Mouse (Mus musculus) gastrocnemius, postnatal 10 days (tissue): ENCODE measurements at regions not wholly inside any gene's neighbourhood (a gene's known extent, or its start where the extent isn't known, plus 50 kb on each side); places are given as distances from the start of the nearest gene placed in this dataset.

ENCODE experiments used
- DNase-seq: peaks from one replicate; pipeline ENCODE4 v3.0.0; 2021; ENCODE audit warnings: mixed read lengths

GRCm38 (mm10) chr17:68120744-68121143 is 116.8 kb upstream of the Arhgap28 start:
- DNase-seq = no peak

DNA sequence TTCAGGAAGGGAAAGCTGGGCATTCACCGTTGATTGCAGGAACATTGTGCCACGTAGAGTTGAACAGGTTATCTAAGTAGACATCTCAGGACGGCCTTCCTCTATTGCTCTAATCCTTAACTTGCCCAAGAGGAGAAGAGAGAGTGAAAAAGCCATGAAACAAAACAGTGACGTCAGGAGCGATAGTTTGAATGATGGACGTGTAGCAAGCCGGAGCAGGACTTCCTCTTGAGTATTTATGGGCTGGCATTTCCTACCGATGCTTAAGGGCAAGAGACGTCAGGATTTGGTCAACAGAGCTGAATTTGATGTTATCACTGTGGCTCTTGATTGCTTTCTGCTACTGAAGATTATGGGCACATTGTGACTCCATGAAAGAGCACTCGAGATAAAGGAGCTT is 130.5 kb upstream of the Arhgap28 start:
- DNase-seq = no peak

DNA sequence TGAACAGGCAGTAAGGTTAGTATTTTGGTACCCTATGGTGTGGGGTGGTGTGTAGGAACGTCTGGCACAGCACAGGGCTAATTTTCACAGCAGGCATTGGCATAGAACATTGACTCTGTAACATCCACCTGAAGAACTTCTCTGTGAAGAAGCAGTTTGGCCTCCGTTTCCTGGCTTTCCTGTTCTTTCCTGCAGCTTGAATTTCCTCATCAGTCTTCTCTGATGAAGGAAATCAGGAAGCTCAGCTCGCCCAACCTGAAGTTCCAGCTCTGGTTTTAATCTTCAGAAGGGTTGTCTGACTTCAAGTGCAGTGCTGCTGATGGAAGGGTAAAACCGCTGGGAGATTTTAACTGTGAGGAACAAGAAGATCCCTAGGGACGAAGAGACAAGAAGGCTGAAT is 131.5 kb upstream of the Arhgap28 start:
- DNase-seq = no peak

- no peak for DNase-seq
These were observed 130.3 kb upstream of the L3mbtl4 start for GRCm38 (mm10) chr17:68143307-68143706.

DNA sequence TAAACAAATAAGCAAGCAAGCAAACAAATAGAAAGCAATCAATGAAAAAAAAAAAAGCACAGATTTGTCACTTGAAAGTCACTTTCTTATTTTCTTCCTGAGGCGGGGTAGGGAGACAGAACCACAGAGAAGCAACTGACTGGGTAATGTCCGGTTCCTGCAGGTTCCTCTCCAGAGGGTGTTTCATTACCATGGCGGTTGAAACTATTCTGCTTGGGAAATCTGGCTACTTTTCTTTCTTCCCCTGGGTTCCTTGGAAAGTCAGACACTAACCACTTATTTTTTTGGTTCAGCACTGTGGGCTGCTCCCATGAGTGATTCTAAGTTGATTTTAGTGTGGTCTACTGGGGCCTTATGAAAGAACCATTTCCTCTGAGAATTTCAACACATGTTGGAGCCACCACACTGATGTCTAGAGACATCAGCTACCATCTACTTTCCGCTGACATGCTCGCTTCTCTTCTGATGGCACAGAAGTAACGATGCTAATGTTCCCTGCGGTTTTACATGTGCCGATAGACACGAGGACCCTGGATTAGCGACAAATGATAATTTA is 124.3 kb upstream of the L3mbtl4 start:
- DNase-seq = no peak

- no peak for DNase-seq
These were observed 121.0 kb upstream of the L3mbtl4 start for GRCm38 (mm10) chr17:68152438-68153120.

- DNase-seq = no peak
These were observed 118.7 kb upstream of the L3mbtl4 start for GRCm38 (mm10) chr17:68154879-68155278.

DNA sequence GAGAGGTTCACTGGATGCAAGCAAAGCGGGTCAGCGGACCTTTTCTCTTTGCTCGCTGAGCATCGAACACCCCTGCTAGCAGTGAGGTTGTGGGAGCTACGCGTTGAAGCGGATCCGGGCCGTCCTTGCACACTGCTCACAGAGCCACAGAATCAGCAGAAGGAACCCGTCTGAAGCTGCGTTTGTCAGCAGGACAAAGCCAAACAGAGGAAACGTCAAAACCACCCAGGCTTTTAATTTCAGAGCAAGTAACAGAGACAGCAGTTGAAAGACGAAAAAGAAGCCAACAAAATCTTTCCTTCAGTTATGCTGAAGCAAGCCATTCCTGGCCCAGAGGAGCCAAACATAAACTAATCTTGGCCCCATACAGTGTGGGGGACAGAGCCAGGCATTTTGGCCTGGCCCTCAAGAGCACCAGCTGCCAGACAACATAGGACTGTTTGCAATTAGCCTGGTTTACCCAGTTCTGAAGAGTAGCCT is 115.4 kb upstream of the L3mbtl4 start:
- DNase-seq = no peak

DNA sequence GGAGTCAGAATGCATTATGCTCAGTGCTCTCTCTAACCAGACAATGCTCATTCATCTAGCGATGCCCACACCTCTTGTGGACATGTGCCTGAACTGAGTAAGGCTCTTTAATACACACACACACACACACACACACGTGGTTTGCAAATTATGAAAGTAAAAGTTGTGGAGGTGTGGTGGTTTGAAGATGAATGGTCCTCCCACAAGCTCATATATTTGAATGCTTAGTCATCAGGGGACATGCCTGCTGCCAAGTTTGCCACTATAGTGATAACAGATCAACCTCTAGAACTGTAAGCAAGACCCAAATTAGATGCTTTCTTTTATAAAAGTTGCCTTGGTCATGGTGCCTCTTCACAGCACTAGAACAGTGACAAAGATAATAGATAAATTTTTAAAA is 112.5 kb upstream of the L3mbtl4 start:
- DNase-seq = no peak

- DNase-seq = no peak
These were observed 110.1 kb upstream of the L3mbtl4 start for GRCm38 (mm10) chr17:68163545-68163944.

GRCm38 (mm10) chr17:68164666-68165065 is 108.9 kb upstream of the L3mbtl4 start:
- DNase-seq = no peak

DNA sequence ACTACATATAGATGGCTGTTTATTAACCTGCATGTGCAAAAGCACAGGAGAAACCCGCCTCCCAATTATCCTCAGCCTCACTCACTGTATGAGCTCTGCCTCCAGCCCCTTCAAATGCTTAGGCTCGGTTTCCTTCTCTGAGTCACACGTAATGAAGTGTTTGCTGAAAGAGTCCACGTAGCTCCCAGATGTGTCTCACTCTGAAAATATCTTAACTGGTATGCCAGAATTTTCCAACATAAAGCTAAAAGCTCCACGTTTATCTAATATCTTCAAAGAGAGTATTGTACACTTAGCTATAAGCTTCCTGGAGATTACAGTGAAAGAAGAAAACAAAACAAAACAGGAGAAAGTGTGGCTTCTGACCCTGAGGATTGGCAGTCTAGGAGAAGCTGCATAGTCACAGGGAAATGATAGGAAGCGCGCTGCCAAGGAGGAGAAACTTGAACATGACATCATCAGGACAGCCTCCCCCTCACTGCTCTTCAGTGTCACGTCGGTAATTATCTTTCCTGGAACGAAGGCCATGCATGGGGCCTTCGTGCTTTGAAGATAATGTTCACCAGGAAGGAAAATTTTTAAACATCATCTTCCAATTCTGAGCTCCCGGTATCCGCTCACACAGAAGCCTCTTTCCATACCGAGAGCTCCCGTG is 108.3 kb upstream of the L3mbtl4 start:
- DNase-seq = no peak

GRCm38 (mm10) chr17:68166397-68166796 is 107.2 kb upstream of the L3mbtl4 start:
- DNase-seq = no peak

DNA sequence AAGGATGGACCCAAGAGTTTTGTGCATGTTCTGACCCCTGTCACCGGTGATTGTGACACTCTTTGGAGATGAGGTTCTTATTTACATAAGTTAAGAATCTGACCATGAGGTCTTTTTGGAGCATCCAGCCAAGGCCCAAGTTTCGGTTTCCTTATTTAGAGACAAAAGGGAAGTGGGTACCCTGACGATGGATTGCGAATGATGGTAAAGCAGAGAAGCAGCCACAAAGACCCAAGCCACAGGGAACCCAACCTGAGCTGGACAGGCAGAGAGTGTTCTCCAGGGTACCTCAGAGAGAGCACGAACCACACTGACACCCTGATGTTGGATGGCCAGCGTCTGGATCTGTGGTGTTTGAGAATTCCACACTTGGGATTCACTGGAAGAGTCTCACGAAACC is 100.8 kb upstream of the L3mbtl4 start:
- DNase-seq = no peak

DNA sequence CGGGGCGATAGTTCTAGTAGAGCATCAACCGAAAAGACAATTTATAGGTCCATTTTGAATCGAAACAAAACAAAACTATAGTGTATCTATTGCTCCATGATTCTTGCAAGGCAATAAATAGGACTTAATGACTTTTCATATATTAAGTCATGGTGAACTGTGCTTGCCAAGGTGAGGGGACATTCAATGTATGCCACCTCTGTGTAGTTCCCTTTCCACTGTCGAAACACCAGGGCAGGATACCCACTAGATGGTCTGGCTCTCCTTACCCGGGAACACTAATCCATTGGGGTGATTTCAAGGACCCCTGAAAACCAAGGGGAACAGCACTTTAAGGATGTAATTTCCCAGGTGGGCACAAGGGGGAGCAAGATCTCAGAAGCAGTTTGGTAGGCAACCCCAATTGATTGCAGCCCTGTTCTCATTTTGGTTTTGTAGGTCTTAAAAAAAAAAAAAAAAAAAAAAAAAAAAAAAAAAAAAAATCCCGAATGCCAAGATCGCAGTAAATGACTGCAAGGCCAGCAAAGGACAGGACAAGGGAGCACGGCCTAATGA is 96.9 kb upstream of the L3mbtl4 start:
- DNase-seq = peak; percentile 42

GRCm38 (mm10) chr17:68177835-68178234 is 95.8 kb upstream of the L3mbtl4 start:
- DNase-seq = peak; percentile 57

DNA sequence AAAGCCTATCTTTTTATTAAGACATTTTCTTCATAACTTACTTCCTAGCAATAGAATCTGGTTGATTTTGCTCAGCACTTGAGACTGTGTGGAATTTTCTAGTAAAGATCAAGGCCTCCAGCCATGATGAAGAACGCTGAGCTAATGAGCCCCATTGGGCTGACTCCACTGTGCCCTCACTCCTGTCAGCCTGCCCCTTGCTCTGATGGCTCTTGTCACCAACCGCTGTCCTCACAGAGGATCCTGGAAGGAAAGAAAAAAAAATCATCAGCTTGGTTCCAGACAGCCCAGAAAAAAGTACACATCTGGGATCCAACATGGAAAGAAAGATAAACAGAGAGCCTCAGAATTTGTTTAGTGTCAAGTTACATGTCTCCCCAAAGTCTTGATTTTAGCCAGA is 88.2 kb upstream of the L3mbtl4 start:
- DNase-seq = no peak

- no peak for DNase-seq
These were observed 83.7 kb upstream of the L3mbtl4 start for GRCm38 (mm10) chr17:68189888-68190287.

DNA sequence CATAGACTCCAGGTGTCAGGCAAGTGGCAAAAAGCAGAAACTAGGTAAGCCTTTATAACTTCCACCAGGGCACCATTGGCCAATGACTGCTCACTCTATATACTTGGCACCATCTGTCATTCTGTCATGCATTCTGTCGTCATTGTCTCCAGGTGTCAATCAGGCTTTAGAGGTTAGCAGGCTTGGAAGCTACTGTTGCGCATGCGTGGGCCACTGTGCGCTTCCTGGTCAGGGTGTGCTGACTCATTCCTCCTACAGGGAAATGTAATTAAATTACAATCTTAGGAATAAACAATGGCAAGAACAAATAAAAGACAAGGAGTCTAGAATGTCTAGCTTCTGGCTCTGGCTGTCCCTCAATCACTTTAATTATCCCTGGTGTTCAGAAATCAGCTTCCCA is 68.1 kb upstream of the L3mbtl4 start:
- DNase-seq = no peak

DNA sequence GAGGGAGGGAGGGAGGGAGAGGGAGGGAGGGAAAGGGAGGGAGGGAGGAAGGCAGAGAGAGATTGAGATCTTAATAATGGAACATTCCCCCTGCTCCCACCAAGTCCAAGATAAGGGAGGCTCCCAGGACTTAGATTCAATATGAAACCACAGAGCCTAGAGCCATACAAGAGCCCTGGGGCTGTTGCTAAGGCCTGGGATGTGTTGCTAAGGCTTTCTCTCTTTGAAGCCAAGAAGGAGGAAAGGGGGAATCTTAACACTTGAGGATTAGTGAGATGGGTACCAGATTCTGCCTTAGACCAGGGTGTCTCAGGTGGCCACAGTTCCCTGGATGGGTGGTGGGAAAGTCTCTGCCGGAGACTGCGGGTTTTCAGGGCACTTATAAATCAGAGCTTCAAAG is 64.8 kb upstream of the L3mbtl4 start:
- DNase-seq = no peak

GRCm38 (mm10) chr17:68210313-68211254 is 63.0 kb upstream of the L3mbtl4 start:
- peak; percentile 36 for DNase-seq

GRCm38 (mm10) chr17:68218246-68218645 is 55.4 kb upstream of the L3mbtl4 start:
- no peak for DNase-seq
